Mouse (Mus musculus): ENCODE results near the gene Csmd2. TPM values are rescaled to one million over a fixed set of nuclear protein-coding genes. Genes with fewer than 3 reads are reported as not detected.

The Csmd2 gene
- polyA plus RNA-seq, 1 experiment from 2014 or later, result 0.45 TPM

GRCm38 (mm10) chr4:127984426-127984825 lies 3.2 kb upstream of the Csmd2 start:
- no peak overlapping the region for H3K4me2 ChIP-seq (ENCODE audit: low read depth, low read length)
- DNase-seq (ENCODE audit: low spot score) (no peak), ATAC-seq (ENCODE audit: low read depth) (no peak)
- no peaks in the 10 kb centered on the region; the same call in 1 of the 2 replicates for H3K4me1 ChIP-seq (ENCODE audit: control insufficient read depth, insufficient read depth, low read length)
- H3K36me3 ChIP-seq (ENCODE audit: control insufficient read depth, insufficient read depth, low read length), result no peaks in the 10 kb centered on the region
- H3K27ac ChIP-seq (replicated peaks; ENCODE audit: low read depth, low read length), result no peak overlapping the region
- no peak overlapping the region for H3K4me3 ChIP-seq (ENCODE audit: low read depth, low read length)
- no peak overlapping the region for H3K9ac ChIP-seq (ENCODE audit: low read depth, low read length)
- H3K9me3 ChIP-seq (ENCODE audit: control insufficient read depth, low read length), result no peaks in the 10 kb centered on the region
- H3K27me3 ChIP-seq (replicated peaks; ENCODE audit: control insufficient read depth, insufficient read depth, low read length), result peaks cover 52% of the 10 kb centered on the region
- WGBS, result 90% methylated on average over 2 of the region's 2 CpGs

- peak; percentile 26; the same call in 1 of the 2 replicates for ATAC-seq (ENCODE audit: low read depth)
- Histone ChIP-seq H3K27me3 (replicated peaks; ENCODE audit: control insufficient read depth, insufficient read depth, low read length) (peaks cover 66% of the 10 kb centered on the region), H3K4me2 (ENCODE audit: low read depth, low read length) (no peak overlapping the region), H3K27ac (replicated peaks; ENCODE audit: low read depth, low read length) (no peak overlapping the region), H3K9me3 (ENCODE audit: control insufficient read depth, low read length) (no peaks in the 10 kb centered on the region), H3K36me3 (ENCODE audit: control insufficient read depth, insufficient read depth, low read length) (no peaks in the 10 kb centered on the region), H3K4me1 (ENCODE audit: control insufficient read depth, insufficient read depth, low read length) (no peaks in the 10 kb centered on the region; the same call in 1 of the 2 replicates), H3K4me3 (ENCODE audit: low read depth, low read length) (no peak overlapping the region), H3K9ac (ENCODE audit: low read depth, low read length) (no peak overlapping the region)
- no peak for DNase-seq (ENCODE audit: low spot score)
- 11% methylated on average over 10 of the region's 10 CpGs for WGBS
Measured at GRCm38 (mm10) chr4:127985874-127986273, 1.8 kb upstream of the Csmd2 start.

GRCm38 (mm10) chr4:127986491-127987075 lies 1.1 kb upstream of the Csmd2 start:
- Histone ChIP-seq H3K4me3 (ENCODE audit: low read depth, low read length) (no peak overlapping the region), H3K4me1 (ENCODE audit: control insufficient read depth, insufficient read depth, low read length) (no peaks in the 10 kb centered on the region; the same call in 1 of the 2 replicates), H3K4me2 (ENCODE audit: low read depth, low read length) (peak overlapping the region; percentile 20; the same call in 1 of the 2 replicates), H3K27me3 (replicated peaks; ENCODE audit: control insufficient read depth, insufficient read depth, low read length) (peaks cover 68% of the 10 kb centered on the region), H3K36me3 (ENCODE audit: control insufficient read depth, insufficient read depth, low read length) (no peaks in the 10 kb centered on the region), H3K27ac (replicated peaks; ENCODE audit: low read depth, low read length) (no peak overlapping the region), H3K9ac (ENCODE audit: low read depth, low read length) (no peak overlapping the region), H3K9me3 (ENCODE audit: control insufficient read depth, low read length) (no peaks in the 10 kb centered on the region)
- DNase-seq (ENCODE audit: low spot score) (no peak), ATAC-seq (ENCODE audit: low read depth) (no peak)
- WGBS, result 2% methylated on average over 25 of the region's 25 CpGs

- H3K36me3 ChIP-seq (ENCODE audit: control insufficient read depth, insufficient read depth, low read length), result no peaks in the 10 kb centered on the region
- ATAC-seq (ENCODE audit: low read depth) (no peak), DNase-seq (ENCODE audit: low spot score) (no peak)
- WGBS, result 5% methylated on average over 10 of the region's 10 CpGs
- H3K9ac ChIP-seq (ENCODE audit: low read depth, low read length), result no peak overlapping the region
- no peaks in the 10 kb centered on the region; the same call in 1 of the 2 replicates for H3K4me1 ChIP-seq (ENCODE audit: control insufficient read depth, insufficient read depth, low read length)
- H3K27ac ChIP-seq (replicated peaks; ENCODE audit: low read depth, low read length), result no peak overlapping the region
- H3K9me3 ChIP-seq (ENCODE audit: control insufficient read depth, low read length), result no peaks in the 10 kb centered on the region
- peaks cover 68% of the 10 kb centered on the region for H3K27me3 ChIP-seq (replicated peaks; ENCODE audit: control insufficient read depth, insufficient read depth, low read length)
- peak overlapping the region; percentile 41 for H3K4me3 ChIP-seq (ENCODE audit: low read depth, low read length)
- peak overlapping the region; percentile 70 for H3K4me2 ChIP-seq (ENCODE audit: low read depth, low read length)
Measured at GRCm38 (mm10) chr4:127987270-127987669, 387 bp upstream of the Csmd2 start.

- peaks cover 68% of the 10 kb centered on the region for H3K27me3 ChIP-seq (replicated peaks; ENCODE audit: control insufficient read depth, insufficient read depth, low read length)
- DNase-seq (ENCODE audit: low spot score), result no peak
- ATAC-seq (ENCODE audit: low read depth), result no peak
- H3K9ac ChIP-seq (ENCODE audit: low read depth, low read length), result peak overlapping the region; percentile 48; the same call in 1 of the 2 replicates
- no peak overlapping the region for H3K27ac ChIP-seq (replicated peaks; ENCODE audit: low read depth, low read length)
- H3K4me3 ChIP-seq (ENCODE audit: low read depth, low read length), result peak overlapping the region; percentile 41
- peak overlapping the region; percentile 70 for H3K4me2 ChIP-seq (ENCODE audit: low read depth, low read length)
- H3K4me1 ChIP-seq (ENCODE audit: control insufficient read depth, insufficient read depth, low read length), result no peaks in the 10 kb centered on the region; the same call in 1 of the 2 replicates
- no peaks in the 10 kb centered on the region for H3K36me3 ChIP-seq (ENCODE audit: control insufficient read depth, insufficient read depth, low read length)
- H3K9me3 ChIP-seq (ENCODE audit: control insufficient read depth, low read length), result no peaks in the 10 kb centered on the region
- 1% methylated on average over 22 of the region's 39 CpGs for WGBS
Measured at GRCm38 (mm10) chr4:127988526-127989180, 996 bp downstream of the Csmd2 start.

- Histone ChIP-seq H3K27ac (replicated peaks; ENCODE audit: low read depth, low read length) (no peak overlapping the region), H3K9ac (ENCODE audit: low read depth, low read length) (no peak overlapping the region), H3K36me3 (ENCODE audit: control insufficient read depth, insufficient read depth, low read length) (no peaks in the 10 kb centered on the region), H3K9me3 (ENCODE audit: control insufficient read depth, low read length) (no peaks in the 10 kb centered on the region), H3K27me3 (replicated peaks; ENCODE audit: control insufficient read depth, insufficient read depth, low read length) (peaks cover 66% of the 10 kb centered on the region), H3K4me2 (ENCODE audit: low read depth, low read length) (no peak overlapping the region), H3K4me3 (ENCODE audit: low read depth, low read length) (0 out of 2 replicates have a peak overlapping the region, but pooled peaks have one; percentile 6), H3K4me1 (ENCODE audit: control insufficient read depth, insufficient read depth, low read length) (no peaks in the 10 kb centered on the region; the same call in 1 of the 2 replicates)
- 6% methylated on average over 18 of the region's 18 CpGs for WGBS
- ATAC-seq (ENCODE audit: low read depth) (no peak), DNase-seq (ENCODE audit: low spot score) (no peak)
Measured at GRCm38 (mm10) chr4:127989347-127989995, 1.8 kb downstream of the Csmd2 start.

- no peak overlapping the region for H3K4me2 ChIP-seq (ENCODE audit: low read depth, low read length)
- no peaks in the 10 kb centered on the region for H3K36me3 ChIP-seq (ENCODE audit: control insufficient read depth, insufficient read depth, low read length)
- no peaks in the 10 kb centered on the region for H3K27me3 ChIP-seq (replicated peaks; ENCODE audit: control insufficient read depth, insufficient read depth, low read length)
- H3K9me3 ChIP-seq (ENCODE audit: control insufficient read depth, low read length), result no peaks in the 10 kb centered on the region
- DNase-seq (ENCODE audit: low spot score) (no peak), ATAC-seq (ENCODE audit: low read depth) (no peak)
- H3K4me3 ChIP-seq (ENCODE audit: low read depth, low read length), result no peak overlapping the region
- H3K9ac ChIP-seq (ENCODE audit: low read depth, low read length), result no peak overlapping the region
- 72% methylated on average over 3 of the region's 3 CpGs for WGBS
- H3K4me1 ChIP-seq (ENCODE audit: control insufficient read depth, insufficient read depth, low read length), result no peaks in the 10 kb centered on the region
- no peak overlapping the region for H3K27ac ChIP-seq (replicated peaks; ENCODE audit: low read depth, low read length)
Measured at GRCm38 (mm10) chr4:127999281-127999680, 11.6 kb downstream of the Csmd2 start.

- Histone ChIP-seq H3K27me3 (replicated peaks; ENCODE audit: control insufficient read depth, insufficient read depth, low read length) (no peaks in the 10 kb centered on the region), H3K4me1 (ENCODE audit: control insufficient read depth, insufficient read depth, low read length) (no peaks in the 10 kb centered on the region), H3K9ac (ENCODE audit: low read depth, low read length) (no peak overlapping the region), H3K4me2 (ENCODE audit: low read depth, low read length) (no peak overlapping the region), H3K9me3 (ENCODE audit: control insufficient read depth, low read length) (no peaks in the 10 kb centered on the region), H3K36me3 (ENCODE audit: control insufficient read depth, insufficient read depth, low read length) (no peaks in the 10 kb centered on the region), H3K4me3 (ENCODE audit: low read depth, low read length) (no peak overlapping the region), H3K27ac (replicated peaks; ENCODE audit: low read depth, low read length) (no peak overlapping the region)
- WGBS, result 63% methylated on average over 4 of the region's 4 CpGs
- ATAC-seq (ENCODE audit: low read depth) (no peak), DNase-seq (ENCODE audit: low spot score) (no peak)
Measured at GRCm38 (mm10) chr4:128002638-128003101, 15.0 kb downstream of the Csmd2 start.

Measured in embryonic facial prominence, embryonic 14.5 days (tissue).